In genomic region chr10:63994251-63994650, GRCm38 (mm10) we compare ENCODE assay signal across 22 mouse cellular contexts.
DNase-seq lines count a peak whose midpoint lies in the region; ATAC-seq lines count a peak whose summit lies in the region.
"Had no signal": no experiment of that assay in that cellular context is flagged by ENCODE, and none has a peak within 500 bp of the region (broad histone marks: within the 10 kb centered on the region; RNA-seq: fewer than 3 reads in every experiment).

No protein-coding gene starts in this region.

- peak; percentile 69 for ATAC-seq in frontal cortex, adult (ENCODE audit: low TSS enrichment)
- ATAC-seq: activated CD4-positive, CD25-positive, alpha-beta regulatory T cell, adult 4 months; CD4-positive, CD25-positive, alpha-beta regulatory T cell, adult 4 months; forebrain, embryonic 14.5 days; forebrain, embryonic 16.5 days; Patski had no signal

- intact Hi-C loops in gastrocnemius, postnatal 36 days (cut with DNase I) = no loop called here

- DNase-seq in frontal cortex, postnatal 14 days (ENCODE audit: low spot score in 2 of 2) = no peak
- DNase-seq in right cerebral cortex, adult 18-20 months = peak; percentile 33
- no peak for DNase-seq in right cerebral cortex, postnatal 14 days
- DNase-seq in telencephalon, adult 2 months (ENCODE audit: low read depth, low spot score) = peak; percentile 50
- DNase-seq in gastrocnemius, postnatal 36 days = no peak
- DNase-seq: adrenal gland, adult 8-10 months; adrenal gland, postnatal 14 days; adrenal gland, postnatal 36 days; B cell, adult 2 months; cerebellum, adult 11 months; cerebellum, adult 18-20 months; cerebellum, adult 8-10 months; cerebellum, adult 9-11 months; cerebellum, postnatal 14 days; cerebellum, postnatal 36 days; embryo, embryonic 11 days had no signal

Comparison
In these comparisons a context has a peak if more than half of its experiments do, and no peak if none do; other contexts are left out.
1. DNase-seq: peak in right cerebral cortex, adult 18-20 months (single experiment) and telencephalon, adult 2 months (single experiment); none in frontal cortex, postnatal 14 days (0 of 2), right cerebral cortex, postnatal 14 days (single experiment) and gastrocnemius, postnatal 36 days (0 of 2).